Mouse (Mus musculus): ENCODE results near the gene Fam169a. TPM values are rescaled to one million over a fixed set of nuclear protein-coding genes. Genes with fewer than 3 reads are reported as not detected.
A peak's percentile ranks its signal among the peaks of the same experiment; 100 is the strongest.

Gene Fam169a
- total RNA-seq (2021): 10 to 100 TPM; 39.6 TPM
- long read RNA-seq, experiment 1, full-length matches to known transcripts: 19 of 36 reads
- long read RNA-seq, experiment 1, partial matches to known transcripts: 1 of 36 reads
- long read RNA-seq, experiment 1, other reads (novel, unspliced or antisense): 16 of 36 reads
- long read RNA-seq, experiment 2, full-length matches to known transcripts: 33 of 64 reads
- long read RNA-seq, experiment 2, partial matches to known transcripts: 4 of 64 reads
- long read RNA-seq, experiment 2, other reads (novel, unspliced or antisense): 27 of 64 reads

DNA sequence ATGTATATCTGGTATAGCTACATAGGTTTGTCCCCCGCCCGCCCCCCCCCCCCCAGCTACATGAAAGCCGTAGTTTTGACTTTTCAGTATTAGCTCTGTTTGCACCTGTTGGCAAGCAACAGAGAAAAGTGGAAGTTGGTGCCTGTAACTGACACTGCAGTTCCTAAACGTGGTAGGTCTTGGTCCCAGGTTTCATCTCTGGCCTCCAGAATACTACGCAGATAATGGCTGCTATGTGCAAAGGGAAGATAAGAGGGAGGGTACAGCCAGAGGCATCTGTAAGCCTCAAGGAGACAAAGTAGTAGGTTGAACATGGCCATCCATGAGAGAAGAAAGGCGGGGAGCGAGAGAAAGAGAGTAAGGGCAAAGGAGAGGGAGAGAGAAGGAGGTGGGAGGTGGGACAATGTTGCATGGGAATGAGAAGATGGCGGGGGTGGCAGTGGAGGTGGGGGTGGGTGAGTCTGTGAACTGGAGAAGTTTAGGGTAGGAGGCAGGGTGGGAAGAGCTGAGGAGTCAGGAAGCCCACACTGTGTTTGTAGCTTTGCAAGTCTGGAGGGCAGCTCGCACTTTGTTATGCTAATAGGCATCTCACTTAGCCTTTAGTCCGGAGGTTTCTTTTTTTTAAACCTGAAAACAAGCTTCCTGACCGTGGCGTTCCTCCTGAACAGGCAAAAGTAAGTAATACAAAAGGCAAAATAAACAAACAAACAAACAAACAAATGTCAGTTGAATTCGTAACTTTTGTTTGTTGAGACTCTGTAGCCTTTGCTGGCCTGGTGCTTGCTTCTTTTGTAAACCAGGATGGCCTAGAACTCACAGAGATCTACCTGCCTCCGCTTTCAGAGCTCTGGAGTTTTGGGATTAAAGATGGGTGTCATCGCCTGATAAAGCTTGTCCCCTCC lies at the start of gene Fam169a:
Gene Fam169a, plus strand, starts transcription at position 638 of the 902 bp plus-strand sequence.
- no peak within 1 kb of the TSS for H3K27ac ChIP-seq
- no peak for DNase-seq (ENCODE audit: low spot score in 2 of 2)
- no peak within 1 kb of the TSS for H3K4me3 ChIP-seq
- no peak for TF ChIP-seq CTCF (conservative IDR thresholded peaks at IDR 0.05)

- H3K27ac ChIP-seq: no peak overlapping the region
- DNase-seq (ENCODE audit: low spot score in 2 of 2): no peak
- H3K4me3 ChIP-seq: no peak overlapping the region
- TF ChIP-seq CTCF (conservative IDR thresholded peaks at IDR 0.05): no peak
These were observed 49.4 kb upstream of the Fam169a start for GRCm38 (mm10) chr13:97017711-97018110.

- H3K27ac ChIP-seq: no peak overlapping the region
- no peak for TF ChIP-seq CTCF (conservative IDR thresholded peaks at IDR 0.05)
- H3K4me3 ChIP-seq: no peak overlapping the region
- DNase-seq (ENCODE audit: low spot score in 2 of 2): no peak
These were observed 47.0 kb upstream of the Fam169a start for GRCm38 (mm10) chr13:97020122-97020521.

GRCm38 (mm10) chr13:97021906-97022305 lies 45.2 kb upstream of the Fam169a start:
- Histone ChIP-seq H3K27ac (no peak overlapping the region), H3K4me3 (no peak overlapping the region)
- no peak for DNase-seq (ENCODE audit: low spot score in 2 of 2)
- no peak for TF ChIP-seq CTCF (conservative IDR thresholded peaks at IDR 0.05)

- Histone ChIP-seq H3K4me3 (no peak overlapping the region), H3K27ac (no peak overlapping the region)
- no peak for TF ChIP-seq CTCF (conservative IDR thresholded peaks at IDR 0.05)
- no peak for DNase-seq (ENCODE audit: low spot score in 2 of 2)
These were observed 37.0 kb upstream of the Fam169a start for GRCm38 (mm10) chr13:97030075-97030474.

DNA sequence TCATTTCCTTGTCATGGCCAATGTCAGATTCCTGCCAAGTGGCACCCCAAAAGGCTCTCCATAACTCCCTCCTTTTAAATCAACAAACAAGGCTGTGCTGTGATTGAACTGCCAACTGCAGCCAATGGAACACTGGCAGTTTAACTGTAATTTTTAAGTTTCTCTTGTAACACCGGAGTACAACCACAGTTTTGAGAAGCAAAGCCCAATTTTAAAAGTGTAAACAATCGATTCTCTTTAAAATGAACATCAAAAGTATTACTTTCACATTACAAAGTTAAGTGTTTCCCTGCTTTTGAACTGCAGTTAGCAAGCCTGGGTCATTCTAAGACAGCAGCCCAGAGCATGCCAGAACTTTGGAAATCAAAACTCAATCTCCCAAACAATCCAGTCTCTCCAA lies 32.8 kb upstream of the Fam169a start, which contains the start of gene 1700029F12Rik:
Gene 1700029F12Rik, minus strand, starts transcription at position 101 of the 400 bp plus-strand sequence.
- no peak within 1 kb of the TSS for H3K4me3 ChIP-seq
- H3K27ac ChIP-seq: no peak within 1 kb of the TSS
- no peak for TF ChIP-seq CTCF (conservative IDR thresholded peaks at IDR 0.05)
- no peak for DNase-seq (ENCODE audit: low spot score in 2 of 2)

DNA sequence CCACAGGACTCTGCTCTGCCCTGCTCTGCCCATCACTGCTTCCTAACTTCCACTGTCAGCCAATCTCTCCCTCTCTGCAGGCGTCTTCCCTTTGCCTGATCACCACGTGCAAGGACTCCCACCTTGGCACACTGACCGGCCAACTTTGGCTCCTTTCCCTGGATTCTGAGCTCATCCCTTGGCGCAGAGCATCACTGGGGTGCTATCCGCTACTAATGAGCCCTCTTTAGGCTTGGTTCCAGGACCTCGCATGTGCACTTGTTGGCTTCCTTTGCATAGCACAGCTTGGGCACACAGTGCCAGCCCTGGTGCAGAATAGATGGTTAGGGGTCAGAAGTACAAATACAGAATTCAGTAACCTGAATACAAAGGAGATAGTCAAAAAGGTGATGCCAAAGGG lies 15.9 kb upstream of the Fam169a start:
- no peak for TF ChIP-seq CTCF (conservative IDR thresholded peaks at IDR 0.05)
- Histone ChIP-seq H3K4me3 (no peak overlapping the region), H3K27ac (no peak overlapping the region)
- peak; percentile 15 for DNase-seq (ENCODE audit: low spot score in 2 of 2)

GRCm38 (mm10) chr13:97052667-97053066 lies 14.4 kb upstream of the Fam169a start:
- DNase-seq (ENCODE audit: low spot score in 2 of 2): peak; percentile 76 to 84
- peak; percentile 94 for TF ChIP-seq CTCF (conservative IDR thresholded peaks at IDR 0.05)
- no peak overlapping the region for H3K4me3 ChIP-seq
- H3K27ac ChIP-seq: no peak overlapping the region

GRCm38 (mm10) chr13:97053844-97054243 lies 13.2 kb upstream of the Fam169a start:
- no peak for TF ChIP-seq CTCF (conservative IDR thresholded peaks at IDR 0.05)
- H3K4me3 ChIP-seq: no peak overlapping the region

DNA sequence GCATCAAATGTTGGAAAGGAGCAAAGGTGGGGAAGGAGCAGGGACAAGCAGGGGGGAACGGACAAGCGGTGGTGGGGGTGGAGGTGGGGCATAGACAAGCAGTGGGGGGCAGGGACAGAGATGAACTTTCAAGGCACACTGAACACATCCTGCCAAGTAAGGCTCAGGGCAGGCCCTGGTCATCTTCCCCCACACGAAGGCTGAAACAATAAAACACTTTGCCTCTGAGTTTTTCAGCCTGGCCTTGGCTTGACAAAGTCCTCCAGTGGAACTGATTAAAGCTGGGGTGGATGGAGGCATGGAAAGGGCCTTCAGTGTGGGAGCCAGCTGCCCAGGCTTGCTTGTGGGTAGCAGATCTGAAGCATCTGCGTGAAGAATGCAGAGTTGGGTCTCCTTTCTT lies 9.3 kb upstream of the Fam169a start:
- DNase-seq (ENCODE audit: low spot score in 2 of 2): no peak
- no peak overlapping the region for H3K4me3 ChIP-seq
- H3K27ac ChIP-seq: no peak overlapping the region
- TF ChIP-seq CTCF (conservative IDR thresholded peaks at IDR 0.05): no peak

More at GRCm38 (mm10) chr13:97053844-97054243, 13.2 kb upstream of the Fam169a start:
- no peak for DNase-seq (ENCODE audit: low spot score in 2 of 2)
- H3K27ac ChIP-seq: no peak overlapping the region

DNA sequence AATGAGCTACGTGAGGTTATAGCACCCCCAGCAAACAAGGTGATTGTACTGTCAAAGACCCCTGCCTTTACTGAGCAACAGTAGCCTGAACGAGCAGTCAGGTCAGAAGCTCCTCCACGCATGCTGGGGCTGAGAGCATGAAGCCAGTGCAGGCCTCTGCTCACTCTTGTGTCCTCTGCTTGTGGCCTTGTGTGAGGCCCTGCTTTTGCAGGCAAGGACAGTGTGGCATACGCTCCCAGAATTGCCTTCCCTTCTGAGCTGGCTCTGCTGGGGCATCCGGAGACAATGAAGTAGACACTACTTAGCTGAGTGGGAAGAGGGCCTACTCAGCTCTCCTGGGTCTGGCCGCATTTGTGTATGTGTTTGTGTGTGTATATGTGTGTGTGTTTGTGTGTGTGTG lies 7.3 kb upstream of the Fam169a start:
- DNase-seq (ENCODE audit: low spot score in 2 of 2): no peak
- Histone ChIP-seq H3K4me3 (no peak overlapping the region), H3K27ac (no peak overlapping the region)
- no peak for TF ChIP-seq CTCF (conservative IDR thresholded peaks at IDR 0.05)

GRCm38 (mm10) chr13:97060331-97060730 lies 6.8 kb upstream of the Fam169a start:
- DNase-seq (ENCODE audit: low spot score in 2 of 2): no peak
- no peak for TF ChIP-seq CTCF (conservative IDR thresholded peaks at IDR 0.05)
- Histone ChIP-seq H3K4me3 (no peak overlapping the region), H3K27ac (no peak overlapping the region)

GRCm38 (mm10) chr13:97062151-97062550 lies 4.9 kb upstream of the Fam169a start:
- Histone ChIP-seq H3K27ac (no peak overlapping the region), H3K4me3 (no peak overlapping the region)
- no peak for TF ChIP-seq CTCF (conservative IDR thresholded peaks at IDR 0.05)
- DNase-seq (ENCODE audit: low spot score in 2 of 2): no peak

Measured in layer of hippocampus, adult 2 months (tissue).